Mouse (Mus musculus) ZHBTc4 (cell line): ENCODE results near the gene Ror2.

Experiments used
- DNase-seq: peaks from one replicate; pipeline ENCODE4 v3.0.0-alpha.2; 2011; ENCODE audit warnings: low read depth, low spot score

The Ror2 gene

DNA sequence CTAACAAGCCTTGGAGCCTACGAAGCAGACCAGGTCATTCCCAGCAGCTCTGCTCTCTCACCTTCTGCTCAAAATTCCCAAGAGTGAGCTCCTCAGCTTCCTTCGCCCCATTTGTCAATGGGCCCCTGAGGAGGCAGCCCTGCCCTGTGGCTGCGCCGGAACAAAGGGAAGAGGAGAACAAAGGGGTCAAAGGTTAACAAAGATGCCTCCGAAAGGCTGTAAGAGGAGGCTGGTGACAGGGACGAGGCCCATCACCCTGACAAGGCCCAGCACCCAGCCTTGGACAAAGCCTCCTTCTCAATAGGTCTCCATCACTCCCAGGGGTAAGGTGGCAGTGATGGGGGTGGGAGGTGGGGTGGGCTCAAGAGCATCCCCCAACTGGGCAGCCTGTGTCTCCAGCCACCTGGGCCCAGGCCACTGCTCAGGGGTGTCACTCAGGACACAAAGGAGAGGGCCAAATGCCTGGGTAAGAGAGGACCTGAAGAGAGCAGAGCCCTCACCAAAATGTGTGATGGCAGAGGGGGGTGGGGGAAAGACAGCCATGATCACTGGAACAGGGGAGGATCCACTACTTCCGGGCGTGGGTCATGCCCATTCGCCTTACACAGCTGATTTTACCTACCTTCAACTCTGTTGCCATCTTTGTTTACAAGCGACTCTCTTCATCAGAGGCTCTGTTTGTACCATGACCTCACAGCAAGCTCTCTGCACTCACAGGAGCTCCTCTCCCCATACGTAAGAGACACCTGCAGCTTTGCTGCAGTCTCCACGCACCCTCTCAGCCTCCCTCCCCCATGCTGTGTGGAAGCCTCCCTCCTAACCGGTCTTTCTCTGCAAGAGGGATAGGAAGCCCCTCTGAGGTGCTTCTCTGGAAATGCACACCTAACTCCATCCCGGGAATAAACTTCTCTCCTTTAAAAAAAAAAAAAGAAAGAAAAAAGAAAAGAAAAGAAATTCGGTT, 51.8 kb downstream of the Ror2 start:
- peak; percentile 90 for DNase-seq

DNA sequence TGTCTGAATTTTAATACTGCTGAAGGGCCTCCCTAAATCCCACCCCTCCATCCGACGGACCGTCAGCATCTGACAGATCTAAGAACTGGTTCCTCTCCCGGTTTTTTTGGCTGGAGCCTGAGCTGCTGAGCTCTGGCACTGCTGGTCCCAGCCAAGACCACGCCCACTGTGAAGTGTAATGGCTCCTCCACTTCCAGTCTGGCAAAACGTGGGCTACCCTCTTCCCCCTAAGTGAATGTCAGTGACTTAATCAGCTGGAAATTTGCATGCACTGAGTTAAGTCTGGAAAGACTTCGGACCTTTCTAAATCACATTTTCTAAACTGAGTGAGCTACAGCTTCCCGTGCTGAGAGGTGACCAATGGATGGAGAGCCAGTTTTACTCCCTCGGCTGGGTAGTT, 52.5 kb downstream of the Ror2 start:
- peak; percentile 81 for DNase-seq

DNA sequence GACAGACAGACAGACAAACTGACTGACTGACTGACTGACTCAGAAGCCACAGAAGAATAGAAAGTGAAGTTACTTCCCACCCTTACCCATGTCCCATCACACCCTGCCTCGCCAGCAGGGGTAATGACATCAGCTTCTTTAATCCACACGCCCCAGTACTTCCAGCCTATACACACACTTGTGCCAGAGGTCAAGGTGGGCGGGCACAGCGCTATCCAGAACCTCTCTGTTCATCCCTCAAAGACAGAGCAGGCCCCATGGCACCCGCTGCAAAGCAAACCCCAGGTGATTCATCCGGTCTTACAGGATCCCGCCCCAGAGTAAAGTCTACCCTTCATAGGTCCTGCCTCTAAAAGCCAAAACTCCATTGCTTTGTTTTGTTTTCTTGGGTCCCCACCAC, 53.5 kb downstream of the Ror2 start:
- DNase-seq: peak; percentile 52

DNA sequence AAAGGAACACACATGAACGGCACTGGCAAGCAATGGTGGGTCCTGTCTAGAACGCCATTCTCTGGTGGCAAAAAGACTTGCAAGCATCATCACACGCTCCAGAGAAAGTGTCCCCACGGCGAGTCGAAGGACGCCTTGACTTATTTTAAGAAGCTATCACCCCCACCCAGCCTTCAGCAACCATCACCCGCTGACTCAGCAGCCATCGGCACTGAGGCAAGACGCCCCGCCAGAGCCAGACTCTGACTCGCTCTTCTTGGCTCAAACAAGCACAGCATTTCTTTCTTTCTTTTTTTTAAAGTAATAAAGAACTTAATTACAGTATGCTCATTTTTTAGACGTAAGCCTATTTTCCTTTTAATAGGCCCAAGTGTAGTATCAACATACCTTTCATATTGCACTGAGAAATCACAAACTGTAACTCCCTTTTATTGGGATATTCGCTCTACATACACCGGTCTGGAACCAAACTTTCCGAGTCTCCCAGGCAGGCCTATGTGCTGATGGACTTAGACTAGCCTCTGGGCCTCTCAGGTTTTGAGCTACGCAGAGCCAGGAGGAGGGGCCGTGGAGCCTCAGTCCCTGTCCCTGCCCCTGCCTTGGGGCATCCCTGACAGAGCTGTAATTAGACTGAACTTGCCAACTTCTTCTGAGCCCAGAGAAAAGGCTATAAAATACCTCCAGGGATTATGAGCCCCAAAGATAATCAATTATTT, 55.3 kb downstream of the Ror2 start:
- DNase-seq: no peak

DNA sequence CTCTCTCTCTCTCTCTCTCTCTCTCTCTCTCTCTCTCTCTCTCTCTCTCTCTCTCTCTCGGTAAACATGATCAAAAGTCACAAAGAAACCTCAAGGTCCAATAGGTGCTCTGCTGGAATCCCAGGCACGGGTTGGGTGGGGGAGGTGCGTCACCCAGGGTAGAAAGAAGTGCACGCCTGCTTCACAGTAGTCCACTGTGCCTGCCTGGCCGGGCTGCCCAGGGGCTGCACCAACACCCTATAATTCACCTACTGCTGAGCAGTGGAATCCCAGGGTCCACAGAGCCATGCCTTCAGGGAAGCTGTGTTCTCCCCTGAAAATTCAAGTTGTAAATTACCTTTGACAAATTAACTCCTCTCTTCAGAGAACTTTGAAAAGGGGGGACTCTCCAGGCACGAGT, 58.9 kb downstream of the Ror2 start:
- DNase-seq: no peak

DNA sequence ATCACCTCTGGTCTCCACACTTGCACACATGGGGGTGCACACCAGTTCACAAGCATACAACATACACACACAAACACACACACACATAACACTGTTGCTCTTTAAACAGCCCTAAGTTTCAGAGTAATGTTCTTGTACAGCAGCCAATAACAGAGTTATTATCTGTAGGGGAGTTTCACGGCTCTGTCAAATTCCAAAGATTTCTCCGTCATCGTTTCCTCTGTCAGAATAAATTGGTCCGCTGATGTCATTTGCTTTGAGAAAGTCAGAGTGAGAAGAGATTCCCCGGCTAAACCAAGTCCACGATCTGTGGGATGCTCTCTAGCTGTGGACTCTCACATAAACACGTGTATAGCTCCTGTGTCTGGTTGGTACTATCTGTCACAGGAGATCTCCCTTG, 59.5 kb downstream of the Ror2 start:
- DNase-seq: no peak

DNA sequence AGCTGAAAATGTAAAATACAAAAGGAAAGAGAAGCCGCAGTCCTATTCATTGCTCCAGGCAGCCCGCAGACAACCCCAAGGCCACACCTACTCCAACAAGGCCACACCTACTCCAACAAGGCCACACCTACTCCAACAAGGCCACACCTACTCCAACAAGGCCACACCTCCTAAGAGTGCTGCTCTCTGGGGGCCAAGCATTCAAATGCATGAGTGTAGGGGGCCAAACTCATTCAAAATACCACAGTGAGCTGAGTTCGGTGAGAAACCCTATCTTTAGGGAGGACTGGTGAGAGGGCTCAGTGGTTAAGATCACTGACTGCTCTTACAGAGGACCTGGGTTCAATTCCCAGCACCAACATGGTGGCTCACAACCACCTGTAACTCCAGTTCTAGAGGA, 60.0 kb downstream of the Ror2 start:
- peak; percentile 41 for DNase-seq

DNA sequence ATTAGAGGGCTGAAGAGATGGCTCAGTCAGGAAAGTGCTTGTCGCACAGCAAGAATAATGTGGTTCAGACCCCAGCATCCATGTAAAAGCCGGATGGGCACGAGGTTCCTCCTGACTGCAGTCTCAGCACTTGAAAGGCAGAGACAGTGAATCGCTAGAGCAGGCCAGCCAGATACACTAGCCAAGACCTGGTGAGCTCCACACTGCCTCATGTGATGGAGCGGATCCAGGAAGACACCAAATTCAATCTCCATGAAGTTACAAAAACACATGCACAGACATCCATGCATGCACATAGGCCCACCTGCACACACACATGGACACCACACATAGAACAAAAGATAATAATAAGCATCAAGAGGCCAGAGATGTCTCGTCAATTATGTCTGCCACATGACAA, 64.7 kb downstream of the Ror2 start:
- DNase-seq: no peak

DNA sequence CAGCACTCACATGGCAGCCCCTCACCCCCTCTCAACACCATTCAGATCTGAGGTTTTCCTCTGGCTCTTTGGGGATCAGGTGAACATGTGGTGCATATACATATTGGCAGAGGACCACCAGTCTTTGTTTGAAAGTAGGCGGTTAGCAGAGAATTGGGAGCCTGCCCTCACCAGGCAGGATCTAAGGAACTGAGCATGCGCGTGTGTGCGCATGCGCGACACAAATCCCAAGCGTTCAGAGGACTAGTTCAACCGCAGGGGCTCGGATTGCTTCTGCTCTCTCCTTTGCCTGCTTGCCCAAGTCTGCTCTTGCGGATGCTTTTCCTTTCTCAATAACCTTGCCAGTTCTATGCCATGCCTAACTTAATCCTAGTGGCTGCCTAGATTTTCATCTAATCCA, 66.0 kb downstream of the Ror2 start:
- DNase-seq: peak; percentile 60

DNA sequence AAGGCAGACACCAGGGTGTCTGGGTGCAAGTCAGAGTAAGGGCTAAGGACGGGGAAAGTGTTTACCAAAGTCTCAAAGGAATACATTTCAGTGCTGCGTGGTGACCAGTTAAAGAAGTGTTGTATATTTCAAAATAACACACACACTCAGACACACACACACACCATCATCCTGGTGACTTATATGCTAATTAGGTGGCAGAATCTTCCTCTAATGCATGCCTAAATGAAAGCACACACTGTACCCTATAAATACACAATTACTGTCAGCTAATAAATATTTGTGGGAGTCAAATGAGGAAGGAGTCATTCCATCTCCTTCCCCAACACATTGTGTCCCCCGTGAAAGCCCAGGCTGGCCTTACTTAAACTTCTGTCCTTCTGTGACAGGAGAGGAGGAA, 66.5 kb downstream of the Ror2 start:
- DNase-seq: no peak

DNA sequence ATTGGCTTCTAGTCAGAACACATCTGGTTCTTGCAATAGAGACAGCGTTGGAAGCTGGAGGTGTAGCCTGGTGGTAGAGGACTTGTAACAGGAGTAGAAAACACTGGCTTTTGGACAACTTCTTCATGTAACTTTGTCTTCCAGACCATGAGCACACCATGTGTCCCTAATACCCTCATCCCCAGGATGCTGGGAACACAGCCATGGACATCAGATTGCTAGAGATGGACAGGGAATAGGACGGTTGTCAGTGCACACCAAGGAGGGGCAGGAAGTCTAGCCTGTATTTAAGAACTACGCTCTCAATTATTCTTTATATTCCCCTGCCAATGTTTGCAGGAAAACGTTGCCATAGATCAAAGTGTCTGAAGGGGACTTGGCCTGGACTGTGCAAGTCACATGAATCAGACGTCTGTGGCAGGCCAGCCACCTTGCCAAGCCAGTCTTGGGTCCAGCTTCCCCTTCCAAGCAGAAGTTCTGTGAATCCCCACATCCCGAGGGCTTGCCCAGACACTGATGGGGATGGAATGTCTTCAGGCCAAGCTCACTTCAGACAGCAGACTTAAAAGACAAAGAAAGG, 68.4 kb downstream of the Ror2 start:
- no peak for DNase-seq

DNA sequence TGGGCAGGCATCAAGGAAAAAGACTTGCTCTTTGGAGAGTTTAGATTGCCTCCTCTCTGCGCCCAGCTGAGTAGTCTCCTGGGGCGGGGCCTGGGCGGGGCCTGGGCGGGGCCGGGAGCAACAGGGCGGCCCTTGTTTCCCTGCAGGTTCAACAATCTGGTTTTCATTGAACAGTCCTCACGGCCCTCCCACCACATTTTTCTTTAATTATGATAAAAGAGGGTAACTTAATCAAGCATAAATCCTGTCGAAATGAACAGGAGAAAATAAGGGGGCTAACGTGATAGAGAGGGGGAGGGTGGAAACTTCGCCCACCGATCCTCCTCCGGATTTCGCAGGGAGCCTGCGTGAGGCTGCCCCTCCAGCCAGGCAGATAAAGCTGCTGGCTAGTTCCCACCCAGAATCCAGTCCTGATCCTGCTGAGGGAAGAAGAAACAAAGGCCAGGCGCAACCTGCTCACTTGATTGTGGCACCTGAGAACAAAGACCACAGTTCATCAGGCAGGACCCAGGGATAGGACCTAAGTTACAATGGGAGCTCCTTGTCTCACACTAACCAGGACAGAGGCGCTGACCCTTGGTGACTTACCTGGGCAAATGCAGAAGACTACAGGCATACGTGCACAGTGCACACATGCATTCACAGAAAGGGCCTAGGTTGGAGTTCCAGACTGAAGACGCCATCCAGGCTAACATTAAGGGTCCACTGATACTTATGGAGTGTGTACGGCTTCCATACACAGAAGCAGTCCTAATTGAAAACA, 73.8 kb downstream of the Ror2 start:
- peak; percentile 77 for DNase-seq

DNA sequence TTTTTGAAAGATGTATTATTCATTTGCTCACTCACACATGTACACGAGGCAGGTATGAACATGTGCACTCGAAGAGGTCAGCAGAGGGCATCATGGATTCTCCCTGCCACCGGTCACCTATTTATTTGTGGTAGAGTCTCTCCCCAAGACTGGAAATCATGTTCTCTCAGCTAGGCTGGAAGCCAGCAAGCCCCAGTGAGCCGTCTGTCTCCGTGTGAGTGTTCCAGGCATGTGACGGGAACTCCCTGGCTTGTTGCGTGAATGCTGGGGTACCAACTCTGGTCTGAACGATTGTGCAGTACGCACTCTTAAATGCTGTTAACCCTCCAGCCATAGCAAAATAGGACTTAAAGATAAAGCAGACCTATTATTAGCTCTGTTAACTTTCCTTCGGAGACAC, 77.4 kb downstream of the Ror2 start:
- no peak for DNase-seq

DNA sequence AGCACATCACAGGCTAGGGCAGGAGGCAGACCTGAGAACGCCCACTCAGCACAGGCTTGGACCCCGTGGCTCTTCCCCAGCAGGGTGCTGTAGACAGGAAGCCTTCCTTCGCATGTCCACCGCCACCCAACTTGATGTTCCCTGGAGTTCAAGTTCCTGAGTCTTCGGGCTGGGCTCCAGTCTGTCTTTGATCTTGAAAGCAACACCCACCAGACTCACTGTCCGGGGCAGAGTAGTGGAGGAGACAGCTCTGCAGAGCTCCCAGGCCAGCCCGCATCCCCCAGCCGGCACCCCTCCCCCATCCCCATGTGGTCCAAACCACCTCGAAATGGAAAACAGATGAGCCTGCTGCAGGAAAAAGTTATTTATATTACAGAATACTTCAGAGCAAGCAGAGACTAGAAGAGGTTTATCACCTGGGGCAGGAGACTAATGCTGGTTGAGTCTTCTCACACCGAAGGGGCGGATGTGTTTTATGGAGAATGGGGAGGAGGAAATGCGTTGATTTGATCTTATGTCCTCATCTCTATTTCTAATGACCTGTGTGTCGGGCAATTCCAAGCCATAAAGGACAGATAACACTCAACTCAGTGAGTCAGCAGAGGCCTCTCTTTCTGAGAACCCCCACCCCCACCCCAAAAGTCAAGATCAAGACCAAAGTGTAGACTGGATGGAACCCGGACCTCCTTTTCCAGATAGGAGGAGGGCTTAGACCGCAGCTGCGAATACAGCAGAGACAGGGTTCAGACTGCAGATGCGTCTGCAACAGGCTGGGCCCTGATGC, 80.6 kb downstream of the Ror2 start:
- DNase-seq: peak; percentile 89

DNA sequence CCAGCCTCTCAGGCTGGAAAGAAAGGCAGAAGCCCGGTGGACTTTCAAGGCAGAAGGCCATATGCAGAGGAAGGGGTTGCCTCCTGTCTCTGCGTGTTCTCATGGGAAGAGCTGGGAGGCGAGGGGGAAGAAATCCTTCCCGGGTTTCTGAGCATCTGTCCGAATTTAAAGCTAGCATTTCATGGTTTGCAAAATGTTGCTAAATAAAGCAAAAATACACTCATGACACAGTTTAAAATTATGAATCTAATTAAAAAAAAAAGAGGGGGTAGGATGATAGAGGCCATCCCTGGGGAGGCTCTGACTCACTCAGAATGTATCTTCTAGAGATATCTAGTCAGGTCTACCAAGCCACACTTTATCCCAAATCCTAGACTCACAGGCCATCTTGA, 83.5 kb downstream of the Ror2 start:
- no peak for DNase-seq

DNA sequence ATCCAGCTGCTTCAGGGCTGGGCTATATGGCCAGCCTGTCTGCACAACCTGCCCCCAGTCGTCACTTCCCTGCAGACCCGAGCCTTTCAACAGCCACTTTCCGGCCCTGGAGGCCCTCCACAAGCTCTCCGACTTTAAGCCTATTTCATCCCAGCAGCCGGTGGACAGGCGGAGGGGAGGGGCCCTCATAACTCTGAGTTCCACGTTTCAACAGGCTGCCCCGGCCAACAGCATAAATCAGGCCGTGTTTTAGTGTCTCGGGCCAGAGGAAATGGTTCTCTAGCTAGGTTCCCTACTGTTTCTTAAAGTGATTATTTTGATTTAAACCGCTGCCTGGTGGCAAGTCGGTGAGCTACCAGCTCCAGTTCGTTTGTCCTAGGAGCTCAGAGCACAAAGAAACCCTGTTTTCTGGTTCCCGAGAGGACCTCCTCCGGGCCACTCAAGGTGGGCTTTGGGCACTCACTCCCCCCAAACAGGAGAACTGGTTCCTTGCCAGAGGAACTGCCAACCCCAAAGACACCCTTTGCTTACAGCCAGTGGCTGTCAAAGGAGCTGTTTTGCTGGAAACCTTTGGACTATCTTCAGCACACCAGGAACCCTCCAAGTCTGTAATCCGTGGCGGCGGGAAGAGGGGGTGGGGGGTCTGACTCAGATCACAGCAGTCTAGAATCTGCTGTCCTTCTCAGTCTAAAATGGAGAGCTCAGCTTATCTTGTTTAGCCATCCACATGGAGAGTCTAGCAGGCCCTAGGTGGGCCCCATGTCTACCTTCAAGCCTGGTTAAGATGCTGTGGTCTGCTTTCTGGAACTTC, 84.1 kb downstream of the Ror2 start:
- no peak for DNase-seq

DNA sequence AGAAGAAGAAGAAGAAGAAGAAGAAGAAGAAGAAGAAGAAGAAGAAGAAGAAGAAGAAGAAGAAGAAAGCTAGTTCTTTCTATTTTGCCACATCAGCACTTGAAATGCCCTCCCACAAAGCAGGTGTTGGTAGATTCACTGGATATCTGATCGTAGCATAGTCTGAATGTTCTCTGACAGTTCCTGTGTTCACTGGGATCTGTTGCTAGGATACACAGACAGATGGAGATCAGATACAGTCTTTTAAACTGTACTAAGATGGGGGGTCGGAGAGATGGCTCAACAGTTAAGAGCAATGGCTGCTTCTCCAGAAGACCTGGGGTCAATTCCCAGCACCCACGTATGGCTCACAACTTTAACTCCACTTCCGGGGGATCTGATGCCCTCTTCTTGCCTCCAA, 85.8 kb downstream of the Ror2 start:
- no peak for DNase-seq

DNA sequence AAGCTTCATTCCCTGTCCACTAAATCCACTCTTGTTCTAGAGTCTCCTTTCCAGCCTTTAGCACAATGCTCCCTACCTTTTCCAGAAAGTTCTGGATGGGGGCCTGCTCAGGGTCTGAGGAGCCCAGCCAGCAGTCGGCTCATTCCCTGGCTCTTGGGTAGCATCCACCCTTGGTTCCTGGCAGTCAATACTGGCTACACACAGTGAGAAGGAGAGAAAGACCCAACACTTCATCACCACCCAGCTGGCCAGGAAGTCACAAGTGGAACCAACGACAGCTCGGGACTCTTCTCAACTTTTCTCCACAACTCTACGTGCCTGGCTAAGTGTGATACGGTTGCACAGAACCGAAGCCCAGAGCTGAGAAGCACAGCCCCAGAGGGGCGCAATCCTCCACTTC, 86.7 kb downstream of the Ror2 start:
- no peak for DNase-seq

DNA sequence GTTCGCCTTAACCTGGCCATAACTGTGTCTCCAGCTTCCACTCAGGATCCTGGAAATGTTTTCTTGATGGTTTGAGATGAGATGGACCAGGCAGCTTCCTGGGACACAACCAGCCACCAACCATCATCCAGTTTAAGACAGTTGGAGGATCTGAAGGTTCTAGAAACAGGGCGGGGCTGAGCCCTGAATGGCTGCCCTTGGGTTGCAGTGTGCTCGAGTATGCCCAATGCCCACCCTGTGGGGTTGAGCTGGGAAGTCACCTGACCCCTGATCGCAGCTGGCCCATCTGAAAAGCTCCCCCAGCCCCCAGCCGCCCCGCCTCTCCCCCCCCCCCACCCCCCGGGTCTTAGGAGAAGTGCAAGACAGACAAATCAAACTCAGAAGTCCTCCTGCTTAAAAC, 89.2 kb downstream of the Ror2 start:
- DNase-seq: peak; percentile 70

DNA sequence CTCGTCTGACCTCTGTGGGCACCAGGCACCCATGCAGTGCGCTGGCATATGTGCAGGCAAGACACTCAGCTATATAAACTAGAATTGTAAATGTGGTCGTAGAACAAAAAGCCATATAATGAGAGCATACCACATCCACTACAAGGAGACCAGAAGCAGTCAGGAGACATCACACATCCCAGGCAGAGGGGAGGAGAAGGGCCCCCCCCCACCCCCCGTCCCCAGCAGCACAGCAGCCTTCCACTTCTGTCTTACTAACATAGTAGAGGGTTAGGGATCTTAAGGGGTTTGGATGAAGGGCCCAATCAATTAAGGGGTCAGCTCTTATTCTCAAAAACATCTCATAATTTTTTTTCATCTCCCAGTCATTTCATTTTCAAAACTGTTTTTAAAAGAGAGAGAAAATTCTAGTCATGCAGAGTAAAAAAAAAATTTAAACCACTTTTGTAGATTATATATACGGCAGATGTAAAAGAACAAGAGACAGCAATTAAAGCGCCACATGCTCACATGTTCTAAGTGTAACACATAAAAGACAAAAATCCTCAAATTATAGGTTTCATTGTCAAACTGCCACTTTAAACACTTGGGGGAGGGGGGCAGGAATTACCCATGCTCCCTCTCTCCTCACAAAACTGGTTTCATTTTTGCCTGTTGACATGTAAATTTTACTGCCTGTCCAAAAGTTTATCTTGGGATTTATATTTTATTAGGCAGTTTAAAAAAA, 89.8 kb downstream of the Ror2 start:
- no peak for DNase-seq
